Mouse (Mus musculus) embryonic facial prominence, embryonic 13.5 days (tissue): ENCODE measurements around the gene Arhgef39. TPM values are rescaled to one million over a fixed set of nuclear protein-coding genes. Genes with fewer than 3 reads are reported as not detected.
"Not testable (repeated sequence)": the region's sequence is repeated elsewhere in the genome, so short reads cannot be mapped to it uniquely, and the experiment has no call there.

Source experiments
- ATAC-seq: fragments of 200-750 bp; cut with Nextera tagmentation; 2 replicates; pipeline ENCODE4 v1.8.0; 2017; ENCODE audit warnings: low read depth; ENCODE audit not compliant: insufficient number of reproducible peaks, insufficient read depth, low FRiP score, low TSS enrichment
- H3K27ac ChIP-seq: fragments of 300-500 bp; sonication (generic); 2 replicates; pipeline ENCODE4 v1.5.1; 2015; ENCODE audit warnings: moderate library complexity, mild to moderate bottlenecking, inconsistent platforms
- H3K27me3 ChIP-seq: fragments of 300-500 bp; sonication (generic); 2 replicates; pipeline ENCODE4 v1.6.1; 2015; ENCODE audit warnings: mild to moderate bottlenecking, inconsistent platforms
- H3K36me3 ChIP-seq: fragments of 300-500 bp; sonication (generic); 2 replicates; pipeline ENCODE4 v1.6.1; 2015; ENCODE audit warnings: mild to moderate bottlenecking, inconsistent platforms
- H3K4me1 ChIP-seq: fragments of 300-500 bp; sonication (generic); 2 replicates; pipeline ENCODE4 v1.6.1; 2015; ENCODE audit warnings: inconsistent platforms
- H3K4me2 ChIP-seq: fragments of 300-500 bp; sonication (generic); 2 replicates; pipeline ENCODE4 v1.6.1; 2015; ENCODE audit warnings: moderate library complexity, mild to moderate bottlenecking, inconsistent platforms
- H3K4me3 ChIP-seq: fragments of 300-500 bp; sonication (generic); 2 replicates; pipeline ENCODE4 v1.5.1; 2015; ENCODE audit warnings: mild to moderate bottlenecking, inconsistent platforms
- H3K9ac ChIP-seq: fragments of 300-500 bp; sonication (generic); 2 replicates; pipeline ENCODE4 v1.6.1; 2015; ENCODE audit warnings: mild to moderate bottlenecking, inconsistent platforms
- H3K9me3 ChIP-seq: fragments of 300-500 bp; sonication (generic); 2 replicates; pipeline ENCODE4 v1.6.1; 2016; ENCODE audit warnings: inconsistent platforms
- WGBS: fragments of 180-500 bp; shearing (Covaris S2); methylation state at CpG from one replicate; pipeline ENCODE4 v1.1.7; 2015; ENCODE audit warnings: mixed read lengths; 5-methylcytosine and 5-hydroxymethylcytosine counted together
- polyA plus RNA-seq: library from polyadenylated mRNA; unstranded; fragments of >200 nt; fragmentation: Nextera tagmentation; extraction: Ambion mirVana; gene quantifications from 2 replicates; pipeline ENCODE4 v1.2.1, GENCODE M21; 2015

Gene Arhgef39
- polyA plus RNA-seq, 1 experiment from 2014 or later = 45.7 TPM

- H3K9me3 ChIP-seq = no peaks in the 10 kb centered on the region
- H3K27ac ChIP-seq = peak overlapping the region; percentile 93
- H3K27me3 ChIP-seq = no peaks in the 10 kb centered on the region
- peaks cover 19% of the 10 kb centered on the region for H3K36me3 ChIP-seq
- peaks cover 19% of the 10 kb centered on the region for H3K4me1 ChIP-seq
- ATAC-seq = no peak
- 47% methylated on average over 12 of the region's 12 CpGs for WGBS
- peak overlapping the region; percentile 60 for H3K4me2 ChIP-seq
- no peak overlapping the region for H3K9ac ChIP-seq
- peak overlapping the region; percentile 70 for H3K4me3 ChIP-seq
Measured at GRCm38 (mm10) chr4:43492101-43492820, 7.2 kb downstream of the Arhgef39 start.

- Histone ChIP-seq H3K4me1 (peaks cover 11% of the 10 kb centered on the region), H3K27me3 (no peaks in the 10 kb centered on the region), H3K9ac (no peak overlapping the region), H3K9me3 (no peaks in the 10 kb centered on the region), H3K4me3 (no peak overlapping the region), H3K27ac (no peak overlapping the region), H3K4me2 (no peak overlapping the region), H3K36me3 (peaks cover 4% of the 10 kb centered on the region; the same call in 1 of the 2 replicates)
- 86% methylated on average over 5 of the region's 5 CpGs for WGBS
- ATAC-seq = no peak
Measured at GRCm38 (mm10) chr4:43490801-43491200, 8.7 kb downstream of the Arhgef39 start.

GRCm38 (mm10) chr4:43489611-43490010 is 9.9 kb downstream of the Arhgef39 start:
- Histone ChIP-seq H3K4me1 (peaks cover 5% of the 10 kb centered on the region), H3K9me3 (no peaks in the 10 kb centered on the region), H3K27me3 (no peaks in the 10 kb centered on the region), H3K27ac (no peak overlapping the region), H3K4me2 (no peak overlapping the region), H3K4me3 (no peak overlapping the region), H3K36me3 (no peaks in the 10 kb centered on the region), H3K9ac (no peak overlapping the region)
- WGBS = 92% methylated on average over 3 of the region's 3 CpGs
- ATAC-seq = no peak

- H3K9ac ChIP-seq, ATAC-seq, H3K4me1 ChIP-seq, H3K27me3 ChIP-seq, H3K9me3 ChIP-seq, H3K4me2 ChIP-seq, H3K36me3 ChIP-seq, H3K4me3 ChIP-seq, H3K27ac ChIP-seq: not testable (repeated sequence)
- 88% methylated on average over 5 of the region's 5 CpGs for WGBS
Measured at GRCm38 (mm10) chr4:43485666-43486065, 13.8 kb downstream of the Arhgef39 start.

- Histone ChIP-seq H3K27ac (no peak within 1 kb of the TSS), H3K9me3 (no peaks in the 10 kb centered on the region), H3K27me3 (no peaks in the 10 kb centered on the region), H3K4me3 (no peak within 1 kb of the TSS), H3K36me3 (no peaks in the 10 kb centered on the region), H3K4me2 (no peak within 1 kb of the TSS), H3K9ac (no peak within 1 kb of the TSS), H3K4me1 (no peaks in the 10 kb centered on the region)
- no peak for ATAC-seq
- WGBS = 58% methylated on average over 12 of the region's 12 CpGs
Measured at GRCm38 (mm10) chr4:43483535-43484091, 15.9 kb downstream of the Arhgef39 start, which contains the start of gene Sit1. TSS of gene Sit1 (minus strand) at chr4:43483734.

GRCm38 (mm10) chr4:43482591-43482990 is 16.9 kb downstream of the Arhgef39 start:
- no peaks in the 10 kb centered on the region for H3K27me3 ChIP-seq
- H3K9ac ChIP-seq = no peak overlapping the region
- H3K4me3 ChIP-seq = no peak overlapping the region
- no peaks in the 10 kb centered on the region for H3K9me3 ChIP-seq
- no peak overlapping the region for H3K4me2 ChIP-seq
- ATAC-seq = no peak
- H3K4me1 ChIP-seq = 0 out of 2 replicates have a peak, but pooled peaks cover 3% of the 10 kb centered on the region
- 73% methylated on average over 10 of the region's 10 CpGs for WGBS
- no peaks in the 10 kb centered on the region for H3K36me3 ChIP-seq
- H3K27ac ChIP-seq = no peak overlapping the region

- 67% methylated on average over 7 of the region's 7 CpGs for WGBS
- no peak for ATAC-seq
- no peak overlapping the region for H3K4me3 ChIP-seq
Measured at GRCm38 (mm10) chr4:43481894-43482456, 17.5 kb downstream of the Arhgef39 start.

GRCm38 (mm10) chr4:43480985-43481384 is 18.5 kb downstream of the Arhgef39 start:
- no peaks in the 10 kb centered on the region for H3K36me3 ChIP-seq
- H3K9ac ChIP-seq = no peak overlapping the region
- H3K4me1 ChIP-seq = 0 out of 2 replicates have a peak, but pooled peaks cover 3% of the 10 kb centered on the region
- no peak overlapping the region for H3K27ac ChIP-seq
- H3K4me3 ChIP-seq = no peak overlapping the region
- no peaks in the 10 kb centered on the region for H3K9me3 ChIP-seq
- H3K27me3 ChIP-seq = no peaks in the 10 kb centered on the region
- 85% methylated on average over 5 of the region's 5 CpGs for WGBS
- ATAC-seq = no peak
- H3K4me2 ChIP-seq = no peak overlapping the region

More at GRCm38 (mm10) chr4:43481894-43482456, 17.5 kb downstream of the Arhgef39 start:
- 0 out of 2 replicates have a peak, but pooled peaks cover 3% of the 10 kb centered on the region for H3K4me1 ChIP-seq
- no peak overlapping the region for H3K4me2 ChIP-seq
- H3K27me3 ChIP-seq = no peaks in the 10 kb centered on the region
- H3K36me3 ChIP-seq = no peaks in the 10 kb centered on the region
- no peaks in the 10 kb centered on the region for H3K9me3 ChIP-seq
- H3K27ac ChIP-seq = no peak overlapping the region
- no peak overlapping the region for H3K9ac ChIP-seq

GRCm38 (mm10) chr4:43478906-43479832 is 20.3 kb downstream of the Arhgef39 start:
- H3K27ac ChIP-seq = no peak overlapping the region
- no peaks in the 10 kb centered on the region for H3K36me3 ChIP-seq
- no peaks in the 10 kb centered on the region for H3K9me3 ChIP-seq
- no peak overlapping the region for H3K9ac ChIP-seq
- no peaks in the 10 kb centered on the region for H3K27me3 ChIP-seq
- ATAC-seq = no peak
- peak overlapping the region; percentile 57 for H3K4me2 ChIP-seq
- H3K4me1 ChIP-seq = 0 out of 2 replicates have a peak, but pooled peaks cover 3% of the 10 kb centered on the region
- H3K4me3 ChIP-seq = no peak overlapping the region
- 44% methylated on average over 24 of the region's 24 CpGs for WGBS

- no peaks in the 10 kb centered on the region for H3K9me3 ChIP-seq
- peak overlapping the region; percentile 57 for H3K4me2 ChIP-seq
- peak overlapping the region; percentile 39; the same call in 1 of the 2 replicates for H3K27ac ChIP-seq
- 0 out of 2 replicates have a peak overlapping the region, but pooled peaks have one; percentile 46 for H3K9ac ChIP-seq
- no peaks in the 10 kb centered on the region for H3K27me3 ChIP-seq
- no peaks in the 10 kb centered on the region for H3K36me3 ChIP-seq
- peak overlapping the region; percentile 35 for H3K4me3 ChIP-seq
- H3K4me1 ChIP-seq = 0 out of 2 replicates have a peak, but pooled peaks cover 3% of the 10 kb centered on the region
- WGBS = 48% methylated on average over 8 of the region's 8 CpGs
- no peak for ATAC-seq
Measured at GRCm38 (mm10) chr4:43478534-43478858, 21.0 kb downstream of the Arhgef39 start.
